Mouse (Mus musculus): ENCODE data around the gene Cpne5.

Cpne5 gene

DNA sequence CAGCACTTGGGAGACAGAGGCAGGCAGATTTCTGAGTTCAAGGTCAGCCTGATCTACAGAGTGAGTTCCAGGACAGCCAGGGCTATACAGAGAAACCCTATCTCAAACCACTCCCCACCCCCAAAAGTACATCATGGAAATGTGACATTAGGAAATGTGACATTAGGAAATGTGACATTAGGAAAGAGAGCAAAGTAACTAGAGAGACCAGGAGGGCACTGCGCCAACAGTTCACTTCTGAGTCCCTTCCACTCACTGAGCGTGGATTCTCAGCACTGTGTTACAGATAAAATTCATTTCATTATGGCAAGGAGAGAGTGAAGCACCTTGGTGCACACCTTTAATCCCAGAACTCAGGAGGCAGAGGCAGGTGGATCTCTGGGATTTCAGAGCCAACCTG, 21.0 kb upstream of the Cpne5 start:
- in situ Hi-C loops (cut with MboI, MseI) = loop anchor here (5.0 to 25.0 kb wide), 3 partner anchors 82 to 248 kb away; partner anchors contain the start of gene Fgd2 (in 1 of the 2)

DNA sequence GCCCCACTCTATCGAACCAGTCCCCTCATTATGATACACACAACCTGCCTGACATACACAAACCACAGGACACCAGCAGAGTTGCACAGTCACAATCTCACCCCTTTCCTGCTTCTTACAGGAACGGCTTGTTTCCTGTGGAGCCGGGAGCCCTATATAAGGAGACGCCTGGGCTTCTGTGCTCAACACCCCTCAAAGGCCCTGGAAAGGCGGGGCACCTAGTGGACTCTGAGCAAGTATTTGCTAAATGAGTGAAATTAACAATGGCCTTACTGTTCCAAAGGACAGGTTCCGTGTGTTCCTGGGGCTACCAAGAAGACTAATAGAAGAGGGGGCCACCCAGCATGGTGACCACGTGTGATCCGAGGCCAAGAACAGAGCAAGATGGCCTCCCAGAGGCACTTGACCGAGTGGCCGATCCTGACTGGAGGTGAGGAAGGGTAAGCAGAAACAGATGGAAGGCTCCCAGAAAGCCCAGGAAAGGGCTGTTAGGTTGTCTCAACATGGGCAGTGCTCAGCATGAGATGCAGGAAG, 20.1 kb upstream of the Cpne5 start:
- in situ Hi-C loops (cut with MboI, MseI) = loop anchor here (5.0 to 25.0 kb wide), 3 partner anchors 81 to 249 kb away; partner anchors contain the start of gene Fgd2 (in 1 of the 2)

DNA sequence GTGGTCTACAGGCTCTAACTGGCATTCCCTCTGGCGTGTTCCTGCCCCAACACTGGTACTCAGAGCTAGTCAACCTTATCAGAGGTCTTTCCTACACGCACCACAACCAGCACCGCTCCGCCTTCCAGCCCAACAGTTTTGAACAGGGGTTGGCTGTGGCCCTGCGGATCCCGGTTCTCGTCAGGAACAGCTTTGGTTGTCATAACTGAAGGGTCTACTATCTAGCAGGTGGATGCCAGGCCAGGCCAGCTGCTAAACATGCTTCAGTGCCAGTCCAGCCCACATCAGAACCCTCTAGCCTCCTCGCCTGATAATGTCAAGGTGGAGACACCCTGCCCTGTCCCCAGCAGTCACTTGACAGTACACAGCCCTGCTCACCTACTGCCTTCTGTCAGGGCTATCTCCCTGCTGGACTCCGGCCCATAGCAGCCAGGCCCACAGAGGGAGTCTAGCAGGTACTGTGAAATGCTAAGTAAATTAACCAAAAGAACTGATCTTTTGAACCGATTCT, 19.1 kb upstream of the Cpne5 start:
- in situ Hi-C loops (cut with MboI, MseI) = loop anchor here (5.0 to 25.0 kb wide), 3 partner anchors 80 to 250 kb away; partner anchors contain the start of gene Fgd2 (in 1 of the 2)

DNA sequence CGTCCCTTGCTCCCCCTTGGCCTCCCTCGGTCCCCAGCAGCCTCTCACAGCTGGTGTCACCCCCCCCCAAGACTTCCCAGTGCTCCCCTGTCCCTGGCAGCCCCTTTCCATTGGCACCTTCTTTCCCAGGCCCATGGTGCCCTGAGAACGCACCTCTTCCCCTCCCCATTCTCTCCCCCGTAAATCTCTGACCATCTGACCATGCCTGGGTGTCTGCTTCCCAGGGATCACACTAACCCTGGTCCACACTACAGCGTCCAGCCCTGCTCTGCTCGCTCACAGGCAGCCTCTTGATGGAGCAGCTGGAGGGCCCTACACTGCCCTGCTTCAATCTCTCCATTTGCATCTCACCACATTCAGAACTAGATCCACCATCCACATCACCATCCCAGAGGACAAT, 18.5 kb upstream of the Cpne5 start:
- in situ Hi-C loops (cut with MboI, MseI) = loop anchor here (5.0 to 25.0 kb wide), 3 partner anchors 79 to 251 kb away; partner anchors contain the start of gene Fgd2 (in 1 of the 2)

DNA sequence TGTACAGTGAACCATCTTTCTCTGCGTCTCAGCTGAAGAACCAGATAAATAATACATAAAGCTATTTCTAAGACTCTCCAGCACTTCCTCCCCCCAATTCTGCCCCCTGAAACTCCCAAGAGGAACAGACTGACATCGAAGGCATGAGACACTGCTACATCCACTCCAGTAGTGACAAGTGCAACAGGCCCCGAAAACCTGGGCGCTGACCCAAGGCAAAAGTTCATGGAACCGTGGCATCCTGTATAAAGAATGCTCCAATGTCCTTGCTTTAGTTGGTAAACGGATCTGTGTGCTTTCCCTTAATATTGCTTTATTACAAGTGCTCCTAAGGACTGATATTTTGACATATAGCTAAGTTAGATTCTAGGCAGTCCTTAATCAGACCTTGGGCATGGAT, 16.8 kb upstream of the Cpne5 start:
- in situ Hi-C loops (cut with MboI, MseI) = loop anchor here (5.0 to 25.0 kb wide), 3 partner anchors 77 to 253 kb away; partner anchors contain the start of gene Fgd2 (in 1 of the 2)

DNA sequence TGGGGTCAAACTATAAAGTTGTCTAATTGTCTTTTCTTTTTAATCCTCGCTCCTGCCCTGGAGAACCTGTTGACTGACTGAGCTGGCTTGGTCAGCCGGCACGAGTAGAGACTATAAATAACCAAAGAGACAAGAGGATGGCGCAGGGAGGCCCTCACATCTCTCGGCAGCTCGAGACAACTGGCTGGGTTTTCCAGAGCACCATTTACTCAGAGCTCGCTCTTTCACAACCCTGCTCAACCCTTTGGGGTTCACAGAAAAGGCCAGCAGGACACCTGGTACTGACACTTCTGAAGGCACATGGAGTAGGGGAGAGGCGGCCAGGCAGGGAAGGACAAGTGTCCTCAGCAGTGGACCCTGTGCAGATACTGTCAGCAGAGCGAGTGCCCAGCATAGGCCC, 15.7 kb upstream of the Cpne5 start:
- in situ Hi-C loops (cut with MboI, MseI) = loop anchor here in 1 of 2 experiments (25.0 kb wide), 1 partner anchor 109 kb away; the partner anchor contains the start of gene Fgd2

DNA sequence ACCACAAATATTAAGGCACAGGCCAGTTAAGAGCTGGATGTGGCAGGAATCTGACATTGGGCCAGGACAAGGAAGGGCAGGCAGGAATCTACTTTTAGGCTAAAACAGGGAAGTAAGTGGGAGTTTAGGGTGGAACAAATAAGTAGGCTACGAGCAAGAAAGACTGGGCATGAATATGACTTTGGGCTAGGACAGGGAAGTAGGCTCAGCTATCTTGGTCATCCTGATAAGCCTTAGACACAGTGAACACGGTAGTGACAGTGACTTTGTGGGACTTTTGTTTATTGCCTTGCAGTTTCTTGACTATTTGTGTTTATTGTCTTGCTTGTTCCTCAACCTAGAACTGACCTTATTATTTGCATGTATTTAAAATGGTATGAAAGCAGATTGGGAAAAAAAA, 15.3 kb upstream of the Cpne5 start:
- in situ Hi-C loops (cut with MboI, MseI) = loop anchor here in 1 of 2 experiments (25.0 kb wide), 1 partner anchor 109 kb away; the partner anchor contains the start of gene Fgd2

DNA sequence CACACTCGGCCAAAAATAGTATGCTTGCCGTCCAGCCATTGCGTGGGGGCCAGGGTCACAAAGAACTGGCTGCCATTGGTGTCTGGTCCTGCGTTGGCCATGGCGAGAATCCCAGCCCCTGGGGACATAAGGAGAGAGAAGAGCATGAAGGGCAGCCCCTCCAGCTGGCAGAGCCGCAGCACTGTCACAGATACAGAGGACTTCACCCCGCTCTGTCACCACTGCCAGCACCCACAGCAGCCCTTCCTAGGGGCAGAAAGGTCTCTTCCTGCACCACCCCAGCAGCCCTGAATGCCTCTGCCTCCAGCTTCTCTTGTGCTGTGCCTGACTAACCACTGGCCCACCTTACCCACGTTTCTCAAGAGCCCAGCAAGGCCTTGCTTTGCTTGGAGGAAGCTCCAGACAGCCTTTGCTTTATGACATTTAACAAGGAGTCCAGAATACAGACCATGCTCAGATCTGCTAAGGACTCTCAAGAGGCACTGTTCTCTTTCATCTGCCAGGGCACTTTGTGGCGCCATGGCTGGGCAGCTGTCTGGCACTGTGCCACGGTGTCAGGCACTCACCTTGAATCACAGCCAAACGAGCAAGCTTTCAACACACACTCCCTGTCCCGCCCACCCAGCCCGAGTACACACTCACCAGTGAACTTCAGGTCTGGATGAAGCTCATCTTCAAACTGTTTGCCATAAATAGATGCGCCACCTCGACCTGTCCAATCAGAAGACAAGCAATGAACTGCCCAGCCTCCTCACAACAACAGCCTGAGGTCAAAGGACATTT, 13.8 kb upstream of the Cpne5 start:
- in situ Hi-C loops (cut with MboI, MseI) = loop anchor here in 1 of 2 experiments (25.0 kb wide), 1 partner anchor 111 kb away; the partner anchor contains the start of gene Fgd2

DNA sequence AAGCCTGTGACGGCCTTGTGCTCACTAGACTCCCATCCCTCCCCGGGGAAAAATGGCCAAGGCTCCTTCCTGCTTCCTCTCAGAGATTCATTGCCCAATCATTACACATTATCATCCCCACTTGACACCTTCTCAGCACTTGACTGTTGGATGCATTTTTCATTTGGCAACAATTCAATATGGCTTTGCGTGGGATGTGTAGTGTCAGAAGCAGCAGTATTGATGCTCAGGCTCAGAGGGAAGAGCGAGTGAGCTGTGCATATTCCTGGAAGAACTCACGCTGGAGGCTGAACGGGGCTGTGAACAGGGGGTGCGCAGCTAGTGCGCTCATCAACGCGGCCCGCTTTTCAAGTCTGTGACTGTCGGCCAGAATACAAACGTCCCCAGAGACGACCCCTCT, 13.0 kb upstream of the Cpne5 start:
- in situ Hi-C loops (cut with MboI, MseI) = loop anchor here in 1 of 2 experiments (25.0 kb wide), 1 partner anchor 111 kb away; the partner anchor contains the start of gene Fgd2

DNA sequence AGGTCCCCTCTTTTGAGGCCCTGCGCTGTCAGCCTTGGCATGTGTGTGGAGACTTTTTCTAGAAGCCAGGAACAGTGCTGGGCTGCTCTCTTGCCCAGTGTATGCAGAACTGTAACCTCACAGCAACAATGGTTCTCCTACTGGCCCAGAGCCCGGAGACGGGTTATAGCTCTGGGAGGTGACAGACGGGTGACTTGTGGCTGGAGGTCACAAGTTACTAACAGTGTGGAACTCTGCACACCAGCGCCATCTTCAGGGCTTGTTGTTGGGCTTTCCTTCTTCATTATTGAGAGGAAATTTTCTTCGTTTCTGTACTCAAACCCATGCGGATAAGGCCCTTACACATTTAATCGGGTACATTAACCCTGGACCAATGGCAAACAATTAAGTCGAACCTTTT, 11.5 kb upstream of the Cpne5 start:
- in situ Hi-C loops (cut with MboI, MseI) = loop anchor here in 1 of 2 experiments (5.0 kb wide), 1 partner anchor 197 kb away; no protein-coding TSS in a partner anchor

DNA sequence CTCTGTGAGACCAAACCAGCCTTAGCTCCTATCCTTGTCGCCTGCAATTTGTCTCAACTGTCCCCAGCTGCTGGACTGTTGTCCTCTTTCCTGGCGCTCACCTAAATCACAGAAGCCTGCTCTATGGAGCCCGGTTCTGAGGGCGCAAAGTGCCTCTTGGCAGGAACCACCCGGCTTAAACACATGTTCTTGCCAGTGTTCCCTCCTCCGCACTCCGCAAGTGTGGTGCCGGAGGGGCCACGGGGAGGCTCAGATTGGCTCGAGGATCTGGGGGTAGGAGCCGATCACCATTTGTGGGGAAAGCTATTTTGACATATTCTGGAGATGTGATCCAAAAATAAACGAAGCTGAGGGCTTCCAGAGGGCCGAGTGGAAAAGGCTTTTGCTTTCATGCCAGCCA, 9.9 kb upstream of the Cpne5 start:
- in situ Hi-C loops (cut with MboI, MseI) = loop anchor here in 1 of 2 experiments (5.0 kb wide), 1 partner anchor 196 kb away; no protein-coding TSS in a partner anchor

DNA sequence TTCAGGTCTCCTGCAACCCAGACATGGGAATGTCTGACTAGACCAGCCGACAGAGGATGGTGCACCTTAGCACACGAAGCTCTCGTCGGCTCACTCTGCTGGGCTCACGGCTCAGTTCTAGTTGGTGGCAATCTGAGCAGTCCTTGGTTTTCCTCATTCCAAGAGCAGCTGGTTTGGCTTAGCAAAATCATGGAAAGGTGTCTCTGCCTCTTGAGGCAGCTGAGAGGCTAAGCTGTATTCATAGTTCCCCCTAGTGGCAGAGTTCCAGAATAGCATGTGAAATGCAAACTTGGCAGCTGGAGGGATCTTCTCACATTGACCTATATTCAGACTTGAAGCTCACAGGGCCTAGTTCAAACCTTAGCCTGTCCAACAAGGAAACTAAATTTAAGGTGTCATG, 8.6 kb upstream of the Cpne5 start:
- in situ Hi-C loops (cut with MboI, MseI) = loop anchor here in 1 of 2 experiments (5.0 kb wide), 1 partner anchor 194 kb away; no protein-coding TSS in a partner anchor

DNA sequence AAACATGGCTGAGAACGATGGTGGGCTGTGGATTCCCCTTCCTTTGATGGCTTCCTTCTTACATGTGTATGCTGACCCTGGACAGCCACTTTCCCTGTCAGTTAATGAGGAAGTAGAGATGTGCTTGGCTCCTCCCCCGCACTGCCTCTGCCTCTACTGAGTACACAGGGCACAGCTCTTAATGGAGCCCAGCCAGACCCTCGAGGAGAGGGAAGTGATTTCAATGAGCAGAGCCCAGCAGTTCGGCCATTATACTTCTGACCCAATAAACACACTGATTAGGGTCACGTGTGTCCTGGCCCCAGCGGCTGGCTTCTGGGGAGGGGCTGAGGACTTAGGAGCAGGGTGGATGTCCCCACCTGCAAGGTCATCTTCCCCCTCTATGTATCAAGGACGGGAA, 7.8 kb upstream of the Cpne5 start:
- in situ Hi-C loops (cut with MboI, MseI) = loop anchor here in 1 of 2 experiments (5.0 kb wide), 1 partner anchor 193 kb away; no protein-coding TSS in a partner anchor

DNA sequence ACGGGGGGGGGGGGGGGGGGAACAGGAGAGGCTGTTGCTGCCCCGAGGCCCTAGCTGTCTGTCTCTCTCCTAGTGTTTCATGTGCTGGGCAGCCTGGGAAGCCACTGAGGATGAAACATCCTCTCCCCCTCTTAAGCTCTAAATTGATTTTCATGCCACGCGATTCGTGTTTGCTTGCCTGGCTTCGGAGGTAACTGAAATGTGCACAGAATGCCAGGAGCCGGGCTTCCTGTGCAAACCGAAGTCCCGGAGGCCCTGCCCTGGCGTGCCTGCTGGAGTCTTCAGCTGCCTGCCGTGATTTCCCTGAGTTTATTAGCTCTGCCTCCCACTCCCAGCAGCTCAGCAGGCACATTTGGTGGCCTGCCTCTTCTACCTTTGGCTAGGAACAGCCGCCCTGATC, 6.9 kb upstream of the Cpne5 start:
- in situ Hi-C loops (cut with MboI, MseI) = loop anchor here in 1 of 2 experiments (5.0 kb wide), 1 partner anchor 193 kb away; no protein-coding TSS in a partner anchor

DNA sequence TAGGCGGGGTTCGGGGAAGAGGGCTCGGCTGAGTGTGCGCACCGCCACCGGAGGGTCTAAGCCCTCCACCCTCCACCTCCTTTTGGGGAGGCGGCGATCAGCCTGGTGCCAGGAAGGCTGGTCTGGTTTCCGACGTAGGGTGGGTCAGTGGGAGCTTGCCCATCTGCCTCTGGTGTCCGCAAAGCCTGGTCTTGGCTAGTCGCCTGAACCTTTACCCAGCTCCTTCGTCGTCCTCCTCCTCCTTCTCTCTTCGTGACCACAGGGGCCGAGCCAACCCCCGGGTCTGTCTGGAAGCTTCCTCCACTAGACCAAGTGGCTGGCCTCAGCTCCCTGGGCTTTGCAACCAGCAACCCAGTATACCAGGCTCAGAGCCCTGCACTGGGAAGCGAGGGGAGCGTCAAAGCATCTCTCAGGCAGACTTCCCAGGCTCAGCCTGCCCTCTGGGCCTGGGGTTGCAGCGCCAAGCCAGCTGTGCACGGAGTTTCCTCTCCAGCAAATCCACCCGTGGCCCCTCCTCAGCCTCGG, 516 bp upstream of the Cpne5 start:
- in situ Hi-C loops (cut with MboI, MseI) = loop anchor here in 1 of 2 experiments (5.0 kb wide), 1 partner anchor 61 kb away; no protein-coding TSS in a partner anchor

DNA sequence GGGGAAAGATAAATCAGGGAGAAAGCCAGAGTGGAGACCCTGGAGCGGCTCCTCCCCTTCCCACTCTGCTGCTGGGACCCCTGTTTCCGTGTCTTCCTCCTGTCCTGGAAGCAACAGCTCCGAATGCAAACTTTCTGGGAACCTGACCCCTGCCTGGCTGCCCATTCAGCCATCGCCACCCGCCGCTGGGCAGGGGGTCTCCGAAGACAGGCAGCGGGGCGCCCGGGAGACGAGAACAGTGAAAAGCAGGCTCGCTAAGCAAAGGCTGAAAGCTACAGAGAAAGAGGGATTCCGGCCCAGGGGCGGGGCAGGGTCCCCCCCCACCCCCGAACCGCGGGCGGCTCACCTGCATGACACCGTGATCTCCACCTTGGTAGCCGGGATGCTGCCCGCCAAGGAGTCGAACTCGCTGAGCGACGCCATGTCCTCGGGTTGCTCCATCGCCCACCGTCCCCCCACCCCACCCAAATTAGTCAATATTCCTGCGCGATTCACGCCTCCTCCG, 648 bp downstream of the Cpne5 start:
- in situ Hi-C loops (cut with MboI, MseI) = loop anchor here in 1 of 2 experiments (5.0 kb wide), 1 partner anchor 60 kb away; no protein-coding TSS in a partner anchor

DNA sequence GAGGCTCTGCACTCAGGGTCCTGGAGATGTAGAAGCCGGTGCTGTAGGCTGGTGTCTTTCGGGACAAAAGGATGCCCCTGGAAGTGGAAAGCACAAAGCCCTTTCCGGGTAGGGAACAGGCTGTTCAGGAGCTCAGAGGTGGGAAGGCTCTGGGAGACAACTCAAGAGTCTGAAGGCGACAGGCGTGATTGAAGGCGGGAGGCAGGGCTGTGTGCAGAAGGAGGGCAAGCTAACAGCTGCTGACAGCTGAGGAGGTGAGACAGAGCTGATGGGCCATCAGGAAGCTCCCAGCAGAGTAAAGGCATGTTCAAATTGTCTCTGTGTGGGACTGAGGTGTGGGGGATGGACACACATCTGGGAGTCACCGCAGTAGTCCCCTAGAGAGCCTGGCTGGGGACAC, 1.9 kb downstream of the Cpne5 start:
- in situ Hi-C loops (cut with MboI, MseI) = loop anchor here in 1 of 2 experiments (5.0 kb wide), 1 partner anchor 59 kb away; no protein-coding TSS in a partner anchor

DNA sequence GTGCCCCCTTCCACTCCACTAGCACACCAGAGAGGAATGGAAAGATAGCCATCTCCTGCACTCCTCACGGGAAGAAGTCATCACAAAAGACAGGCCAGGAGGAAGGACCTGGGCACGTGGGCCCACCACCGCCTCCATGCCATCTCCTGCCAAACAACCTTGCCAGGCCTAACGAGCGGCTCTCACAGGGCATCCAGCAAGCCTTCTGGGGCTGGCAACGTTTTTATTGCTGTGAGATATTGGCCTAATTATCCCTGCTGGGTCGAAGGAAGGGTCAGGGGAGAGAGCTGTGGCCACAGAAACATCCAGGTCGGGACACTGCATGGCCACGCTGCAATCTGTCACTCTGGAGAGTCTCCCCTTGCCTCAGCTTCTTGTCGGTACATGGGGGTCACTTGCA, 6.9 kb downstream of the Cpne5 start:
- in situ Hi-C loops (cut with MboI, MseI) = no loop called here

DNA sequence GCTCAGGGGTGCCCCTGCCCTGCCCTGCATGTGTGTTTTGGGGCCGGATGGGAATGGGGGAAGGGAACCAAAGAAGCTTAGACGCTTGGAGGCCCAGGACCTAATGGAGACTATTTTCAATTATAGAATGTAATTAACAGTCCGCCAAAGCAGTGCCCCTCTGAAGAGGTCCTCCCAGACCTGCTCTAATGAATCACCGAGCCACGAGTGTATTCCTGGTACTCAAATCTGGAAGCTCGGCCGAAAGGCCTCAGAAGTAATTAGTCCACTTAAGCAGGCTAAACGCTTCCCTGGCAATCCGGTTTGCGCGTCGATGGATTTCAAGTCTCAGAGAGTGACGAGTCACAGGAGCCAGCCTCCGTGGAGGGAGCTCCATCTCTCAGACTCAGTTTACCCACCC, 17.3 kb downstream of the Cpne5 start:
- in situ Hi-C loops (cut with MboI, MseI) = no loop called here

DNA sequence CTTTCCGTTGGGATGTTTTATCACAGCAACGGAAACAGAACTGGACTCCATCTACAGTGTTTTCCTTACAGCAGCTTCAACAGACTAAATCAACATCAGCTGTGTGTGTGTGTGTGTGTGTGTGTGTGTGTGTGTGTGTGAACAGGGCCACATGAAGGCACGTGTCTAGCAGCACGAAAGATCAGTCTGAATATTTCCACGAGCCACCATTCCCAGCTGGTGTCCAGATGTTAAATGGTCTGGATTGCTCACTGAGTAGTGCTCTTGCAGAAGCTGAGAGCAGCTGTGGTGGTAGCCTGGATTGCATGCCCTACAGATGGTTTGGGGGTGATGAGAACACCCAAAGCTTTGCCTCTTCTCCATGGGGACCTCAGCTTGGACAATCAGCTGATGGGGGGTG, 19.9 kb downstream of the Cpne5 start:
- in situ Hi-C loops (cut with MboI, MseI) = loop anchor here in 1 of 2 experiments (10.0 kb wide), 1 partner anchor 1687 kb away; the partner anchor contains the start of gene Glp1r

DNA sequence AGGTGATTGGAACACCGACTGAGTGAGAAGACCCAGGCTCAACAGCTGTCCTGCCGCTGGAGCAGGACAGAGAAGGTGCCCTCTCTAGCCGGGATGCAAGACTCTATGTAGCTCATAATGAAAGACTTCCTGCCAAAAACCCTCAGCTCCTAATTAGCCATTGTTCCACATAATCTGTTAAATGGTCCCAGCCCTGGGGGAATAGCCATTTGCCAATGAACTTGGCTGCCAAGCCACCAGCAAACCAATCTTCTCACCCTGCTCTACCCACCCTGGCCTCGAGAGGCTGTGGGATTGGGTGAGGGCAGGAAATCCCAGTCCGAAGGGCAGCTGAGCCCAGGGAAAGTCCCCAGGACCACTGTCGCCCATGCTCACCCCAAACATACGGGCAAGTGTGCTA, 21.9 kb downstream of the Cpne5 start:
- in situ Hi-C loops (cut with MboI, MseI) = loop anchor here in 1 of 2 experiments (10.0 kb wide), 1 partner anchor 1689 kb away; the partner anchor contains the start of gene Glp1r
